Mouse (Mus musculus) brain, embryonic 14.5 days (tissue): ENCODE results near the gene Aire. TPM values are rescaled to one million over a fixed set of nuclear protein-coding genes. Genes with fewer than 3 reads are reported as not detected.

Source experiments
- DNase-seq: peaks from one replicate; pipeline ENCODE4 v3.0.0-alpha.2; 2011; ENCODE audit warnings: low read depth
- CTCF ChIP-seq: fragments of 200-500 bp; IDR thresholded peaks from 2 replicates; pipeline ENCODE4 v1.5.1; 2012; ENCODE audit warnings: inconsistent platforms, mild to moderate bottlenecking, moderate library complexity, borderline replicate concordance; ENCODE audit not compliant: insufficient read depth, insufficient read length; ENCODE audit errors: extremely low read depth
- POLR2A ChIP-seq: fragments of 200-500 bp; IDR thresholded peaks from 2 replicates; pipeline ENCODE4 v1.6.1; 2012; ENCODE audit warnings: mild to moderate bottlenecking, inconsistent platforms, borderline replicate concordance; ENCODE audit not compliant: poor library complexity, insufficient read depth, insufficient read length, severe bottlenecking; ENCODE audit errors: extremely low read depth
- polyA plus RNA-seq: library from polyadenylated mRNA; depleted of rRNA; stranded (reverse); fragments of >200 nt; gene quantifications from 2 replicates; pipeline ENCODE4 v1.2.3, GENCODE M21; 2012; rRNA removed

Aire gene
- polyA plus RNA-seq, 1 experiment = 0.55 TPM

- DNase-seq = no peak
- no peak for TF ChIP-seq CTCF
- TF ChIP-seq POLR2A = no peak
These were observed 37.5 kb downstream of the Aire start for GRCm38 (mm10) chr10:78005791-78006438.

DNA sequence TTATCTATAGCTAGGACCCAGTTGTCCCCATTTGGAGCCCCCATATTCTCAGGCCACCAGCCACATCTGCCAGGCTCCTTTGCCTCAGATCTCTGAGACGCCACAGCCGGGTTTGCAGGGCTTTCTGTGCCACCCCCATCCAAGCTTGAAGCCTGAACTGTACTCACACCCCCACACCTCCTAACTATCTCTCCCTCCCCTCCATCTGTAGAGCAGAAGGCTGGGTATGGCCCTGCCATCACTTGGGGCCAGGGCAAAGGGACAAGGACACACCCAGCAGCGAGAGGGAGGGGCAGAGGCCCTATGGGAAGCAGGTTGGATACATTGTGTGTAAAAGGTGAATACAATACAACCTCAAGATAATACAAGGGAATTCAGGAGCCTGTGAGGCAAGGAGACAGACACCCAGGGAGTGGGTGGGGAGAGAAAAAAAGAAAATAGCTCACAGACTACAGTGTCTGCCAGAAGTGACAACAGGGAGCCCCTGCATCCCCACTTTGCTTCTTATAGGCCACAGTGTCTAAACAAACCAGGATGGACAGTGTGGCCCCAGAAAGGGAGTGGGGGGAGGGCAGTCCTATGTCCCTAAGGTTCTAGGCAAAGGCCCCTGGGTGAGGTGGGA is 38.8 kb downstream of the Aire start:
- TF ChIP-seq CTCF (no peak), POLR2A (no peak)
- DNase-seq = no peak

GRCm38 (mm10) chr10:78002316-78002715 is 41.1 kb downstream of the Aire start:
- DNase-seq = no peak

DNA sequence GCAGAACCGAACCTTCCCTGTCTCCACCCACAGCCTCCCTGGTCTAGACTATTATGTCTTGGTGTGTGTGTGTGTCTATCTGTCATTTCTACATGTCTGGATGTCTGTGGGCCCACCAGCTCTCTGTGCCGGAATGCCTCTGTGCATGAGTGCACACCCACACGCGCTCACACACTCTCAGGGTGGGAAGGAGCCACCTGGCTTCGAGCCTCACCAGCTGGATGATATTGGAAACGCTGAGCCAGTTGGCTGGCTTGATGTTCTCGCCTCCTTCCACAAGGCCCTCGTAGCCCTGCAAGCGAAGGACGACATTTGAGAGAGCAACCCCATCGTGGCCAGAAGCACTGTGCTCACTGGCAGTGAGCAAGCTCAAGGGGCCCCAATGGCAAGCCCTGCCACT is 41.6 kb downstream of the Aire start:
- no peak for DNase-seq
- no peak for TF ChIP-seq POLR2A
- TF ChIP-seq CTCF = no peak

More at GRCm38 (mm10) chr10:78002316-78002715, 41.1 kb downstream of the Aire start:
- no peak for TF ChIP-seq CTCF
- TF ChIP-seq POLR2A = no peak

- DNase-seq = no peak
- TF ChIP-seq CTCF (no peak), POLR2A (no peak)
These were observed 43.2 kb downstream of the Aire start for GRCm38 (mm10) chr10:78000200-78000599.

DNA sequence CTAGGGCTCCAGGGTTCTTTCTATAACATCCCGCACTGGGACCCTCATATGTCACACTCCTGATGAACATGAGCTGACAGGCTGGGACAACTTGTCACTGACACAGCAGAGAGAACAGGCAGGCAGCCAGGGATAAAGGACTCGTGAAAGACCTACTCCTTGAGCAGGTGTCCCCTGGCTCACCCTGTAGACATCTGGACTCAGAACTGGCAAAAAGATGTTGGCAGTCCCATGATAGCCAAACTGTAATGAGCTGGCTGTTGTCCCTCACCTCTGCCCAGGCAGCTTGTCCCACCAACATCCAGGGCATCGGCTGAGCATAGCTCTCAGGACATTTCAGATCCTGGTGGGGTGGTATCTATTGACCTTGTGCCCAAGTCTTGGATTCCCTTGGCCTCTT is 47.8 kb downstream of the Aire start:
- no peak for DNase-seq
- TF ChIP-seq POLR2A (no peak), CTCF (no peak)

DNA sequence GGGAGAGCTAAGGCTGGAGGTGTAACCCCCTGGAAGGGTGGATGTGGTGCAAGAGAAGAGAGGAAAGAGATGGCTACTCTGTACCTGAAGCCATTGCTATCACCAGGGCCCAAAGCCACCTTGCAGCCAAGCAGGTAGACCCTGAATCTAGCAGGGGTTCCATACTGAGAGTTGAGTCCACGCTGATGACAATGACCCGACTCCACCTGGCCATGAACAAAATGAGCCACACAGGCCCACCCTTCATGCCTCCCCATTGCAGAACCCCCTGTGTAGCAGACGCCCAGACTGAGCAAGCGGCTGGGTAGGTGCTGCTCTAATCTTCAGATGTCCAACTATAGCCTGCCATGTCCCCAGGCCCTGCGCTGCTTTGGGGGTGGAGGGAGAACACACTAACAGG is 57.6 kb downstream of the Aire start:
- TF ChIP-seq CTCF = no peak
- no peak for TF ChIP-seq POLR2A

DNA sequence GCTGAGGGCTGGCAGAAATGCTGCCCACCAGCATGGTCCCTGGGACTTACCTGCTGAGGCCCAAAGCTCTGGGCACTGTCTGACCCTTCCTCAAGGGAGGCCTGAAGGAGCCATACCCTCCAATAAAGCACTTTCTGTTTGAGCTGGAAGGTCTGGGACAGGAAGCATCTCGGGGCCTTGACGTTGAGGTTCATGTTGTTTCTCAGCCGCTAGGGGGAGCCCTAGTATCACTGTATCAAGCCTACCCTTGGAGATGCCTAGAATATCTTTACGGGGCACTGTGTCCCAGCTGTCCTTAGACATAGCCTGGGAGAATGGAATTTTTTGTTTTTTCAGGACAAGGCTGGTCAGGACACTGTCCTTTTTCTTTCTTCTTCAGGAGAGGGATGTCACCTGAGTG is 58.8 kb downstream of the Aire start:
- TF ChIP-seq CTCF = peak; percentile 90
- TF ChIP-seq POLR2A = no peak
- peak; percentile 90 for DNase-seq

More for the DNA sequence above, 57.6 kb downstream of the Aire start:
- DNase-seq = no peak

Other genes starting within 250 kb of the Aire start
- gene Gm9639, start 248.5 kb downstream of the Aire start, polyA plus RNA-seq = not detected in 2 replicates
- gene Gm19668, start 244.5 kb downstream of the Aire start, polyA plus RNA-seq = not detected in 2 replicates
- gene Gm9507, start 231.8 kb downstream of the Aire start, polyA plus RNA-seq = not detected in 2 replicates
- 0.14 TPM in 1 of 2 replicates, not detected in the other for gene Gm2696, start 228.9 kb downstream of the Aire start, polyA plus RNA-seq
- not detected in 2 replicates for gene Krtap10-4, start 216.5 kb downstream of the Aire start, polyA plus RNA-seq
- gene Krtap10-10, start 207.7 kb downstream of the Aire start, polyA plus RNA-seq = not detected in 2 replicates
- not detected in 2 replicates for gene Gm36176, start 196.8 kb downstream of the Aire start, polyA plus RNA-seq
- gene Gm10318, start 190.8 kb downstream of the Aire start, polyA plus RNA-seq = 0.10 TPM in 1 of 2 replicates, not detected in the other
- gene Gm3285, start 181.6 kb downstream of the Aire start, polyA plus RNA-seq = not detected in 2 replicates
- gene Lrrc3, start 141.1 kb downstream of the Aire start, polyA plus RNA-seq = 9.5 and 15.3 TPM in 2 replicates
- 6.3 and 6.5 TPM in 2 replicates for gene Trpm2, start 73.0 kb downstream of the Aire start, polyA plus RNA-seq
- 54.5 and 68.2 TPM in 2 replicates for gene 1810043G02Rik, start 65.1 kb downstream of the Aire start, polyA plus RNA-seq
- gene Pfkl, start 33.5 kb downstream of the Aire start, polyA plus RNA-seq = 146 and 161 TPM in 2 replicates
- not detected in 2 replicates for gene Dnmt3l, start 1.7 kb downstream of the Aire start, polyA plus RNA-seq
- 1.2 and 1.3 TPM in 2 replicates for gene Icosl, start 25.7 kb upstream of the Aire start, polyA plus RNA-seq
- 60.2 and 75.5 TPM in 2 replicates for gene D10Jhu81e, start 126.2 kb upstream of the Aire start, polyA plus RNA-seq
- 18.7 and 19.6 TPM in 2 replicates for gene Pwp2, start 141.5 kb upstream of the Aire start, polyA plus RNA-seq
- 61.0 and 65.5 TPM in 2 replicates for gene Trappc10, start 201.0 kb upstream of the Aire start, polyA plus RNA-seq